Mouse (Mus musculus) ES-E14 (cell line): ENCODE results near the gene Commd1. TPM values are rescaled to one million over a fixed set of nuclear protein-coding genes. Genes with fewer than 3 reads are reported as not detected.

Source experiments
- DNase-seq: peaks from one replicate; pipeline ENCODE4 v3.0.0-alpha.2; 2013; ENCODE audit warnings: low read depth, low spot score
- H3K27ac ChIP-seq: 2 replicates; pipeline ENCODE4 v1.5.1; 2012; ENCODE audit warnings: low read depth, mild to moderate bottlenecking, low read length, moderate library complexity, mixed read lengths; ENCODE audit not compliant: poor library complexity, insufficient read depth, severe bottlenecking
- H3K36me3 ChIP-seq: 2 replicates; pipeline ENCODE4 v1.6.1; 2012; ENCODE audit warnings: mild to moderate bottlenecking, low read length, moderate library complexity, mixed read lengths; ENCODE audit not compliant: control insufficient read depth, poor library complexity, insufficient read depth, severe bottlenecking
- H3K4me1 ChIP-seq, 2 experiments: fragments of 150-350 bp in 1 of 2; sonication (generic) in 1 of 2; 2 replicates each; pipeline ENCODE4 v1.6.1; 2012; ENCODE audit warnings: low read length in 2 of 2, mild to moderate bottlenecking in 1 of 2, mixed read lengths in 1 of 2; ENCODE audit not compliant: control insufficient read depth in 2 of 2, insufficient read depth in 2 of 2, poor library complexity in 1 of 2
- H3K4me3 ChIP-seq, 2 experiments: fragments of 150-350 bp in 1 of 2; sonication (generic) in 1 of 2; 2 replicates each; pipeline ENCODE4 v1.5.1; 2012; ENCODE audit warnings: low read length in 2 of 2, low read depth in 1 of 2, mild to moderate bottlenecking in 1 of 2, mixed read lengths in 1 of 2; ENCODE audit not compliant: insufficient read depth in 1 of 2, poor library complexity in 1 of 2, severe bottlenecking in 1 of 2
- H3K9ac ChIP-seq: 2 replicates; pipeline ENCODE4 v1.6.1; 2012; ENCODE audit warnings: low read depth, mild to moderate bottlenecking, low read length, mixed read lengths; ENCODE audit not compliant: poor library complexity, insufficient read depth, severe bottlenecking
- H3K9me3 ChIP-seq: fragments of 150-350 bp; sonication (generic); 2 replicates; pipeline ENCODE4 v1.6.1; 2012; ENCODE audit warnings: low read depth, mild to moderate bottlenecking, low read length; ENCODE audit not compliant: control insufficient read depth, insufficient read depth
- CHD2 ChIP-seq: IDR thresholded peaks from 2 replicates; pipeline ENCODE4 v1.6.1; 2014; ENCODE audit warnings: mild to moderate bottlenecking, low read depth, low read length, inconsistent platforms
- HCFC1 ChIP-seq: IDR thresholded peaks from 2 replicates; pipeline ENCODE4 v1.6.1; 2012; ENCODE audit warnings: low read length, inconsistent platforms, borderline replicate concordance; ENCODE audit not compliant: insufficient read depth
- MAFK ChIP-seq: IDR thresholded peaks from 2 replicates; pipeline ENCODE4 v1.6.1; 2014; ENCODE audit warnings: mild to moderate bottlenecking, low read depth, low read length, inconsistent platforms; ENCODE audit not compliant: insufficient read depth
- ZC3H11A ChIP-seq: IDR thresholded peaks from 2 replicates; pipeline ENCODE4 v1.6.1; 2012; ENCODE audit warnings: low read depth, mild to moderate bottlenecking, inconsistent platforms, low read length, borderline replicate concordance
- ZNF384 ChIP-seq: IDR thresholded peaks from 2 replicates; pipeline ENCODE4 v1.6.1; 2012; ENCODE audit warnings: low read depth, low read length, inconsistent platforms
- in situ Hi-C, 2 experiments: fragments of 600-800 bp; cut with MboI; formaldehyde crosslinking; loops; one replicate each; pipeline ENCODE4 v1.15.1; 2025; ENCODE audit warnings: low sequenced_read_pairs in 2 of 2, inconsistent platforms in 1 of 2; ENCODE audit not compliant: unreplicated experiment in 2 of 2
- total RNA-seq: library from RNA; depleted of rRNA; stranded (reverse); fragments of 300-350 nt; gene quantifications from 2 replicates; pipeline ENCODE4 v1.2.3, GENCODE M21; 2012; rRNA removed

Gene Commd1
- total RNA-seq, 1 experiment: 106 TPM

DNA sequence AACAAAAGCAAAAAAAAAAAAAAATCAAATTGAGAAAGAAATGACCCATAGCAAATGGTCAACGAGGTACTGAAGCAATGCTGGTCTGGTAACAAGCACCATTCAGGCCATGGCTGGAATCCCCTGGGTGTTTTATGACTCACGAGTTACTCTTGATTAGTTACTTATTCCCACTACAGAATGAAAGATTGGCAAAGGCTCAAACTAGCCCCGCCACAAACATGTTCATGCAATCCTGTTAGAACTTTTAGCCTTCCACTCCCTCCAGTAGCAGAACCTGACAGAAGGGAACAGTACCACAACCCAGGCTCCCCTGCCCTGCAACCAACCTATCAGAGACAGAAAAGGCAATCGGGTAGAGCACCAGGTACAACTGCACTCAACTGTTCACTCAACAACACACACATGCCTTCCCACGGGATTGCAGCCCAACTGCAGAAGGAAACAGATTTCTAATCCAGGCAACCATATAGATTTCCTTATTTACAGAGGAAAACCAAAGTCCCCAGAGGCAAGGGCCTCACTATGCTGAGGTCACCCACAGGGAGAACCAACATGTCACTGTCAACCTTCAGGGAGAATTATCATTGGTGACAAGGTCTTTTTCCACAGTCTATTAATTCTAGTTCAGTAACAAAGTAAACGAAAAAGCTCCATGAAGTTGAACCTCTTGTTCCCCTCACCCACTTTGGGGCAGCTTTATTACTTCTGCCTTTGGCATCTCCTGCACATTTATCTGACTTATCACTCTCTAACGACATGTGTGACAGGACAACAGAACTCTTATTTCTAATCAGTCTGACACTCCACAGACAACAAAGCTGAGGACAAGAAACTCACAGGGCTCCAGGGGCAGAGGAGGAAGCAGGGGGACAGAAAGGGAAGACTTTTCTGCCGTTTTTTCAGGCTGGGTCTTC is 134.2 kb downstream of the Commd1 start:
- DNase-seq: no peak
- TF ChIP-seq ZNF384 (no peak), ZC3H11A (no peak), HCFC1 (no peak), MAFK (no peak), CHD2 (no peak)
- H3K9me3 ChIP-seq: no peaks in the 10 kb centered on the region
- no peaks in the 10 kb centered on the region for H3K36me3 ChIP-seq
- no peak overlapping the region; the same call in 1 of the 2 replicates for H3K9ac ChIP-seq
- peaks cover 30 to 41% of the 10 kb centered on the region in 2 experiments for H3K4me1 ChIP-seq
- H3K27ac ChIP-seq: no peak overlapping the region
- H3K4me3 ChIP-seq: no peak overlapping the region
- in situ Hi-C loops: no loop called here

DNA sequence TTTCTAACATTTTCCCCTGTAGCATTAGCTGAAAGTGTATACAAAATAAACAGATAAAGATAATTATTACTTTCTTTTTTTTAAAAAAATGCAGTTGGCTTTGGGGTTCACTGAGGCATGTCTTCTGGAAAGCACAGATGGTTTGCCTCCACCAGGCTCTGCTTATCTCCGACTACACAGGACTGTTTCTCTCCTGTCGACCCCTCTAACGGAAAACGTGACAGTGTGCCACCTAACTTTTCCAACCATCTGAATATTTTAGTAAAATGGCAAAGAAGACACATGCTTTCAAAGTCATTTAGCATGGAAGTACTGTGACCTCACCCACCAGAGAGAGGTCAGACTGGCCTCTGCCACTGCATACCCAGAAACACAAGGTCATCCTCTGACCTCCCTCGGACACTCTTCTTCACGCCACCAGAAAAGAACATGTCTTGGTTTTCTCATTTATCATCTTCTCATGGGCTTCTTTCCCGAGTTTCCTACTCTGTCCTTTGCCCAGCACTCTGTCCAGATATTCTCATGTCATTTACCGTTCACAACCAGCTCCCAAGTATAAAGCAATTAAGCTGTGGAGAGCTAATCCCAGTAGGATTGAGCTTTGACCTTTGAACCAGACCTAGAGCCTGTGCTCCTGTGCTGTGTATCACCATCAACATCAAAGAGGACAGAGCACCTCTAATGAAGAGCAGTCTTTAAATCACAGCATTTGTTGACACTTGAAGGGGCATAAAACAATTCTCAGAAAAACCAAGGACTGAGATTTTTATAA is 135.0 kb downstream of the Commd1 start:
- H3K4me1 ChIP-seq: peaks cover 33 to 38% of the 10 kb centered on the region in 2 experiments
- in situ Hi-C loops: no loop called here
- H3K4me3 ChIP-seq: no peak overlapping the region
- TF ChIP-seq ZNF384 (no peak), MAFK (no peak), CHD2 (no peak), ZC3H11A (no peak), HCFC1 (no peak)
- no peak for DNase-seq
- H3K27ac ChIP-seq: no peak overlapping the region
- H3K36me3 ChIP-seq: no peaks in the 10 kb centered on the region
- no peak overlapping the region for H3K9ac ChIP-seq
- no peaks in the 10 kb centered on the region for H3K9me3 ChIP-seq

Other genes starting within 250 kb of the Commd1 start
- 25.7 and 52.9 TPM in 2 replicates for gene B3gnt2, start 121.4 kb downstream of the Commd1 start, total RNA-seq
- 6.4 and 18.0 TPM in 2 replicates for gene Zrsr1, start 10.4 kb downstream of the Commd1 start, total RNA-seq
- 13.8 and 16.3 TPM in 2 replicates for gene Gm28048, start 292 bp downstream of the Commd1 start, total RNA-seq
- gene Cct4, start 8.1 kb upstream of the Commd1 start, total RNA-seq: 329 and 382 TPM in 2 replicates
- gene Fam161a, start 25.1 kb upstream of the Commd1 start, total RNA-seq: 2.7 and 3.7 TPM in 2 replicates